Mouse (Mus musculus) retina, postnatal 1 day (tissue): ENCODE data around the gene Hhatl.

Experiments used
- DNase-seq: peaks from one replicate; pipeline ENCODE4 v3.0.0-alpha.2; 2012

The Hhatl gene

GRCm38 (mm10) chr9:121757835-121758814, 34.2 kb downstream of the Hhatl start:
- peak; percentile 18 for DNase-seq

- no peak for DNase-seq
Measured at GRCm38 (mm10) chr9:121757432-121757831, 34.9 kb downstream of the Hhatl start.

GRCm38 (mm10) chr9:121756785-121757184, 35.5 kb downstream of the Hhatl start:
- DNase-seq = no peak

GRCm38 (mm10) chr9:121754624-121755023, 37.7 kb downstream of the Hhatl start:
- no peak for DNase-seq

- no peak for DNase-seq
Measured at GRCm38 (mm10) chr9:121752774-121753173, 39.5 kb downstream of the Hhatl start.

GRCm38 (mm10) chr9:121744051-121744450, 48.3 kb downstream of the Hhatl start:
- no peak for DNase-seq

DNA sequence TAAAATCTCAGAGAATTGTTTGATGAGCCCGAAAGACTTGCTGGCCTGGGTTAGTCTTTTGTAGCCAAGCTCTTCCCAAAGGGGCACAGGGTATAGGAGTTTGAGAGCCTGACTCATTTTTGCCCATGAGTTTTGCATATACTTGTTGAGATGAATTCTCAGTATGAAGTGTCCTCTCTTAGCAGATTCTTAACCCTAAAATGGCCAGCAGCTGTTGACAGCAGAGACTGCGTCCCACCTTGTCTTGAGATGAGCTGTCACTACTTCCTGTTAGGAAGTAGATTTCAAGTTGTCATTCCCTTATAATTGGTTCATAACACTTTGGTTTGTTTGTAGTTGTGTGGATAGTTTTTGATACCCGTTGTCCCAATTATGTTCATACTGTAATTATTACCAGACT, 51.1 kb downstream of the Hhatl start:
- no peak for DNase-seq

DNA sequence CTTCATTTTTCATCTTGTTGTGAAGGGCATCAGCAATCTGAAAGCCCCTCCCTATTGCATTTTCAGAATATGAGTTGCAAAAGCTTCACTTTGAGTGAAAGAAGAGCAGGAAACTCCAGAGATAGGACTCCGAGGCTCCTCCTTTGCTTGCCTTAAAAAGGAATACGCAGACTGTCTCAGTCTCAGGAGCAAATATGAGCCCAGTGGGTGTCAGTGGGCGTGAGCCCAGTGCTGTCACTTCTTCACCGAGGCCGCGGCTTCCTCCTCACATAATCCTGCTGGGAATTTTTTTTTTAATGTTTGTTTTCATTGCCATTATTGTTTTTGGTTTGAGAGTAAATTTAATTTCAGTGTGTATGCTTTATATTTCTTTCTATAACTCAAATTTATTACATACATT, 51.8 kb downstream of the Hhatl start:
- no peak for DNase-seq
